Mouse (Mus musculus): Measurements from ENCODE around the gene Hs6st3.

Gene Hs6st3

GRCm38 (mm10) chr14:119797172-119797850 lies 659.2 kb downstream of the Hs6st3 start:
- peak; percentile 10 for DNase-seq (ENCODE audit: low spot score)

GRCm38 (mm10) chr14:119798561-119798960 lies 660.4 kb downstream of the Hs6st3 start:
- DNase-seq (ENCODE audit: low spot score): no peak

- DNase-seq (ENCODE audit: low spot score): no peak
These were observed 662.7 kb downstream of the Hs6st3 start for GRCm38 (mm10) chr14:119800856-119801255.

GRCm38 (mm10) chr14:119813898-119814297 lies 675.8 kb downstream of the Hs6st3 start:
- no peak for DNase-seq (ENCODE audit: low spot score)

- DNase-seq (ENCODE audit: low spot score): no peak
These were observed 677.5 kb downstream of the Hs6st3 start for GRCm38 (mm10) chr14:119815616-119816015.

GRCm38 (mm10) chr14:119820562-119820961 lies 682.4 kb downstream of the Hs6st3 start:
- no peak for DNase-seq (ENCODE audit: low spot score)

GRCm38 (mm10) chr14:119831165-119832011 lies 693.2 kb downstream of the Hs6st3 start:
- no peak for DNase-seq (ENCODE audit: low spot score)

GRCm38 (mm10) chr14:119832012-119832325 lies 693.8 kb downstream of the Hs6st3 start:
- DNase-seq (ENCODE audit: low spot score): no peak

- DNase-seq (ENCODE audit: low spot score): no peak
These were observed 694.8 kb downstream of the Hs6st3 start for GRCm38 (mm10) chr14:119832940-119833339.

- no peak for DNase-seq (ENCODE audit: low spot score)
These were observed 696.0 kb downstream of the Hs6st3 start for GRCm38 (mm10) chr14:119834008-119834700.

GRCm38 (mm10) chr14:119836051-119836450 lies 697.9 kb downstream of the Hs6st3 start:
- DNase-seq (ENCODE audit: low spot score): no peak

- DNase-seq (ENCODE audit: low spot score): no peak
These were observed 709.4 kb downstream of the Hs6st3 start for GRCm38 (mm10) chr14:119847540-119847939.

GRCm38 (mm10) chr14:119848759-119849298 lies 710.7 kb downstream of the Hs6st3 start:
- DNase-seq (ENCODE audit: low spot score): no peak

GRCm38 (mm10) chr14:119849338-119849737 lies 711.2 kb downstream of the Hs6st3 start:
- DNase-seq (ENCODE audit: low spot score): no peak

GRCm38 (mm10) chr14:119852139-119852538 lies 714.0 kb downstream of the Hs6st3 start:
- no peak for DNase-seq (ENCODE audit: low spot score)

- DNase-seq (ENCODE audit: low spot score): no peak
These were observed 719.5 kb downstream of the Hs6st3 start for GRCm38 (mm10) chr14:119857338-119858291.

- no peak for DNase-seq (ENCODE audit: low spot score)
These were observed 735.5 kb downstream of the Hs6st3 start for GRCm38 (mm10) chr14:119873617-119874016.

- DNase-seq (ENCODE audit: low spot score): no peak
These were observed 754.8 kb downstream of the Hs6st3 start for GRCm38 (mm10) chr14:119892922-119893321.

- DNase-seq (ENCODE audit: low spot score): no peak
These were observed 757.0 kb downstream of the Hs6st3 start for GRCm38 (mm10) chr14:119895097-119895496.

- no peak for DNase-seq (ENCODE audit: low spot score)
These were observed 757.8 kb downstream of the Hs6st3 start for GRCm38 (mm10) chr14:119895765-119896465.

GRCm38 (mm10) chr14:119902486-119902885 lies 764.3 kb downstream of the Hs6st3 start:
- DNase-seq (ENCODE audit: low spot score): no peak
